Mouse (Mus musculus) effector memory CD4-positive, alpha-beta T cell, adult 7 months (primary cell): Measurements from ENCODE around the gene Cnmd. TPM values are rescaled to one million over a fixed set of nuclear protein-coding genes. Genes with fewer than 3 reads are reported as not detected.

ENCODE experiments used
- polyA plus RNA-seq: library from polyadenylated mRNA; unstranded; fragments of 100-300 nt; shearing (Covaris generic); gene quantifications from one replicate; pipeline ENCODE4 v1.2.1, GENCODE M21; 2017

Cnmd gene
- not detected for polyA plus RNA-seq

DNA sequence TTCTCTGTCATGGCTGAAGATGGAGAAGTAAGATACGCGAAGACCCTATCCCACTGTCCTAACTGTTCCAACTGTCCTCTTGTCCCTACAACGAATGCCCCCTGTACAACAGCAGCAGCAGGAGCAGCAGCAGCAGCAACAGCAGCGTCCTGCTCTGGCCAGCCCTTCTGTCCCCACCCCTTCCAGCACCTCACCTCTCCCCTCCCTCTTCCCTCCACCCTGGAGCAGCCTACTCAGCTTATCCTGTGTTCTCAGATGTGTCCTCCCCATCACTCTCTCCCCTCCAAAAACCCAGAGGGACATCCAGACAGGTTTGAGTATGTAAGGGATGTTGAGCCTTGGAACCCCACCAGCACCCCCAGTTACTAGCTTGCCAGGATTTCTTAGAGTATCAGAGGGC, at the start of gene Cnmd:
Gene Cnmd (minus strand): TSS at position 170 of the 400 bp plus-strand sequence.

Other genes starting within 250 kb of the Cnmd start
- gene Kbtbd7, start 235.7 kb downstream of the Cnmd start, polyA plus RNA-seq, result 1.5 TPM
- gene Kbtbd6, start 210.3 kb downstream of the Cnmd start, polyA plus RNA-seq, result not detected
- 238 TPM for gene Elf1, start 181.0 kb downstream of the Cnmd start, polyA plus RNA-seq
- 42.4 TPM for gene Wbp4, start 180.7 kb downstream of the Cnmd start, polyA plus RNA-seq
- 171 TPM for gene Sugt1, start 74.5 kb downstream of the Cnmd start, polyA plus RNA-seq
- gene Pcdh8, start 109.1 kb upstream of the Cnmd start, polyA plus RNA-seq, result 0.16 TPM